Mouse (Mus musculus): ENCODE data around the gene Lemd2.

GRCm38 (mm10) chr17:27167545-27167944 is 36.7 kb downstream of the Lemd2 start, which contains the start of gene Ip6k3:
- TF ChIP-seq CTCF (IDR thresholded peaks at IDR 0.05; ENCODE audit: low read depth) = no peak
- TF ChIP-seq EP300 (IDR thresholded peaks at IDR 0.05; ENCODE audit: low read depth) = no peak

Data from liver, embryonic 14.5 days (tissue).